Mouse (Mus musculus) lung, postnatal 0 days (tissue): ENCODE data around the gene Ugt1a9.
"Not testable (repeated sequence)": the region's sequence is repeated elsewhere in the genome, so short reads cannot be mapped to it uniquely, and the experiment has no call there.

Experiments used
- CTCF ChIP-seq: IDR thresholded peaks from 2 replicates; pipeline ENCODE4 v1.5.1; 2016; ENCODE audit warnings: antibody characterized with exemption, mild to moderate bottlenecking
- EP300 ChIP-seq: IDR thresholded peaks from 2 replicates; pipeline ENCODE4 v1.6.1; 2016; ENCODE audit warnings: antibody characterized with exemption, mild to moderate bottlenecking, control low read depth

DNA sequence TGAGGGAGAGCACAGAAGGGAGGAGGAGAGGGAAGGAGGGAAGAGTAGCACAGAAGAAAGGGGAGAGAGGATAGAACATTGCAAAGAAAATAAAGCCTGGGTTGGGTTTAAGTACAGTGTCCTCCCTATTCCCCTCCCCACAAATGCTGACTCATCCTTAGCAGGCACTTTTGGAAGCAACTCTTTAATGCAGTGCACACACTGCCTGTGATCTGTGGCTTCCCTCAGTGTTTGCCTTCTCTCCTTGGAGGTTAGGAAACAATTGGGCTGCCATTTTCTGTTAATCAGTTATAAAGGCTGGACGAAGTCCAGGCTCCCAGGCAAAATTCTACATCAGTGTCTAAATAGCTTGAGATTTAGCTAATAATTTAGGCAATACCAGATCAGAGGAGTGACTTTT lies 69.9 kb downstream of the Ugt1a9 start:
- TF ChIP-seq CTCF, EP300: not testable (repeated sequence)
